Mouse (Mus musculus) kidney, adult 2 months (tissue): ENCODE results near the gene Atp7b.

Source experiments
- CTCF ChIP-seq: fragments of 200-500 bp; conservative IDR thresholded peaks from 2 replicates; pipeline ENCODE4 v1.5.1; 2011; ENCODE audit warnings: low read depth, mild to moderate bottlenecking, control low read depth, low read length, moderate library complexity, mixed read lengths; ENCODE audit not compliant: insufficient read depth, insufficient read length
- POLR2A ChIP-seq: fragments of 200-500 bp; IDR thresholded peaks from one replicate; pipeline ENCODE4 v1.6.1; 2011; ENCODE audit warnings: low read depth, low read length, control low read depth

DNA sequence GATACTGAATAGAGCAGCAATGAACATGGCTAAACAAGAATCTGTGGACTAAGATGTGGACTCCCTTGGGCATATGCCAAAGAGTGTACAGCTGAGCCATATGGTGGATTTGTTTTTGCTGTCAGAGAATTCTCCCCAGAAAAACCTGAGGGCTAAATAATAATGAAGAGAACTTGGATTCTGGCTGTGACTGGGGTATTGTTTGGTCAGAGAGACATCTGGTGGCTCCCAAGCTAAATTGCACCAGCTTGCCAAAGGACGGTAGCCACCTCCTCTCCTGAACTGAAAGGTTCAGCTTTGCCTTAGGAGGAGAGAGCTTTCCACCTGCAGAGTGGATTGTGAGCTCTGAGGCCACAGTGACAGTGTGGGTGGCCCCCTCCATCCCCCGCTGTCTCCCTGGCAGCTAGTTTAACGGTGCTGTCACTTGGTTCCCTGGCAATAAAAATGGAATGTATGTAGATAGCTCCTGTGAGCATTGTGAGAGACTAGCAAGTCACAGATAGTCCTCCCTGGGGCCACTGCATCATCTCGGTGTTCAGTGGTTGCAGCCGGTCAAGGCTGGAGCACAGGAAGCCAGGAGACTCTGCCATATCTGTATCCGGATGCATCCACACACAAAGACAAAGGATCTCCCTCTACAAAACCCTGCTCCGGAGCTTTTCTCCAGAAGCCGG lies 78.3 kb downstream of the Atp7b start:
- TF ChIP-seq CTCF (peak; percentile 50), POLR2A (no peak)
